Mouse (Mus musculus): Measurements from ENCODE around the gene Spaar. TPM values are rescaled to one million over a fixed set of nuclear protein-coding genes. Genes with fewer than 3 reads are reported as not detected.
A peak's percentile ranks its signal among the peaks of the same experiment; 100 is the strongest.

The Spaar gene
- polyA plus RNA-seq, 1 experiment from 2014 or later: 0.12 TPM

DNA sequence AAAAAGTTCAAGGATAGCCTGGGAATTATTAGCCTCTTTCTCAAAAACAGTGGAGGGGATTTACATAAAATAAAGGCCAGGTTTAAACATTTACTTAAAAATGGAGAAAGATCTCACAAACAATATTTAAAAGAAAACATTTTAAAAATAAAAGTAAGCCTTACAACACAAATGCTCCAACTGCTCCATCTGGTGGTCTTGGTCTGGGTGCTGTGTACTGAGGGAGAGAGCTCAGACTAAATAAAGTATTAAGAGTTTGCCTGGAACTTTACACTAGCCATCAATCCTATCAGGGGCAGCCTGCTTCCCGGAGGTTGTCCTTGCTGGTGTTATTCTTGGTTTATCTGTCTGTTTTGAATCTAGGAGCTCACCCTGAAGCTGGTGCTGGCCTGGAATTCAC, 13.3 kb downstream of the Spaar start:
- POLR2A ChIA-PET: interaction anchor here (0.6 kb wide), 1 partner anchor 292 kb away, joined by 3 read pairs; no protein-coding TSS in a partner anchor
- CTCF ChIA-PET: interaction anchor here (1.4 to 1.6 kb wide), 3 partner anchors 14 to 113 kb away, joined by 3 to 6 read pairs (median 3); partner anchors contain the start of gene Spaar
- no peaks in the 10 kb centered on the region for H3K27me3 ChIP-seq
- in situ Hi-C loops (cut with MboI; ENCODE audit: low pct_unique_long_range_greater_than_20kb): no loop called here
- TF ChIP-seq CTCF (IDR thresholded peaks at IDR 0.05): no peak
- DNase-seq (ENCODE audit: low read depth, low spot score) (no peak), ATAC-seq (no peak)

DNA sequence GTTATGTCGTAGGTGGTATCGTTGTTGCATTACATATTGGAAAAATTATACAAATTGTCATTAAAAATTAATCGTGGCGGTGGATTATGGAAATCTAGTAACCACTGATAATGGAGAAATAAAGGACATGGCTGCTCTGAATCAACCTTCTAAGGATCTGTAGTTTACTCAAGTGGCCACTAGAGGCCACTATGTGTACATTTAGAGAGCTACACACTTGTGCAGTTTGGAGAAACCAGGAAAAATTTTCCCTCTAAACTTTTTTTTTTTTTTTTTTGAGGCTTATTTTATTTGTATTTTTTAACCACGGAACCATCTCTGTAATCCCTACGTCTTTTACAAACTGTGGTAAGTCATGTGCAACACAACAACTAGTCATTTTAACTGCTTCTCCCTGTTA, 15.4 kb downstream of the Spaar start:
- no peaks in the 10 kb centered on the region for H3K27me3 ChIP-seq
- in situ Hi-C loops (cut with MboI; ENCODE audit: low pct_unique_long_range_greater_than_20kb): loop anchor here (5.0 kb wide), 1 partner anchor 122 kb away; no protein-coding TSS in a partner anchor
- CTCF ChIA-PET: interaction anchor here (0.5 to 2.9 kb wide), 7 partner anchors 11 to 130 kb away, joined by 3 to 9 read pairs (median 5); partner anchors contain the start of gene Reck
- ATAC-seq (peak; percentile 51), DNase-seq (ENCODE audit: low read depth, low spot score) (no peak)
- peak; percentile 43 for TF ChIP-seq CTCF (IDR thresholded peaks at IDR 0.05)
- POLR2A ChIA-PET: no interaction called here

DNA sequence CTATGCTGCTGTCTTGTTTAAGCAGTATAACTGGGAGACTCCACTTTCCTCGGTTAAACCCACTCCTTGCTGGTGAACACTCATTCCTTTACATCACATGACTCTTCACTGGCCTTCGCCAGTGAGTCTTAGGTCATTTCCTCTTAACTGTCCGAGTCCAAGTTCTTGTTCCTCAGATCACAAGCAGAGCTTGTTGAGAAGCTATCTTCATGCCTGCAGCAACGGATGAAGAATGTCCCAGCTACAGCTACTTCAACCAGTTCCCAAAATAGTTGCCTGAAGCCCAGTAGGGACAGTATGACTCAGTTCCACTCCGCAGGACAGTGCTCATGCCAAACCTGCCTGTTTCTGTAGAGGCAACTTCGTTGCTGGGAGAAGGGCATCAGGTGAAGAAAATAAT, 27.4 kb downstream of the Spaar start:
- DNase-seq (ENCODE audit: low read depth, low spot score): no peak
- POLR2A ChIA-PET: interaction anchor here (0.7 kb wide), 1 partner anchor 10 kb away, joined by 7 read pairs; no protein-coding TSS in a partner anchor
- in situ Hi-C loops (cut with MboI; ENCODE audit: low pct_unique_long_range_greater_than_20kb): no loop called here

DNA sequence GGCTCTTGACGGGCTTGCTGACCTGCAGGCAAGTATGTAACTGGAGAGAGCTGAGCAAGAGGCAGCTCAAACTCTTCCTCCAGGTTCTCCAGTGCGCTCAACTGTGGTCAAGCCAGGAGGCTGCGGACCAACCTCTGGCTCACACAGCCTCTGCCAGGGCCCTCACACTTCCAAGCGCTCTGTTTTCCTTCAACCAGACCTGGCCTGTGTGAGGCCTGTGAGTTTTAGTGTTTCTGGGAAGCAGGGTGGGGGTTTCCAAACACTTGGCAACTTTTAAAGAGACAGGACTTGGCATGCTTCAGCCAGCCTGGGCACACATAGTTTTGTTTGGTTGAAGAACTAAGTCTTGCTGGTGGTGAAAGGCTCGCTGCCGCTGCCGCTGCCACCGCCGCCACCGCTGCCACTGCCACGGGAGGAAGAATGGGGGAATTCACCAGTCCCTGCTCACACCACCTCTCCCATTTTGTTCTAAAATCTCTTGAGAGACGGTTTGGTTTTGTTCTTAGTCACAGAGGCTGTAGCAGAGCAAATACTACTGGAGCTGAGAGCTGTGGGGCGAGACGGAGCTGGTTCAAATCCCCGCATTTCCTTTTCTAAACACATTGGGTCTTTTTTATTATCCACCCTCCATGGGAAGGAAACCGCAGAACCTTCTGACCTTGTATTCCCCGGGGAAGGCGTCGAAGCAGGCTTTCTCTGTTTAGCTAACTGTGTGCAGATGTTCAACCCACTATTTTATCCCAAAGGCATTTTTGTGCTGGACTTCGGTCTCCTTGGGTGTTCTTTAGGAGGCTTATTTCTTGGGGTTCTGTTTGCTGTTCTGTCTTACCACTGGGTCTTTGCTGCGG, 30.0 kb downstream of the Spaar start:
- no peak for DNase-seq (ENCODE audit: low read depth, low spot score)
- in situ Hi-C loops (cut with MboI; ENCODE audit: low pct_unique_long_range_greater_than_20kb): no loop called here
- ATAC-seq: no peak

More for the DNA sequence above, 27.4 kb downstream of the Spaar start:
- no peaks in the 10 kb centered on the region for H3K27me3 ChIP-seq
- no peak for ATAC-seq
- TF ChIP-seq CTCF (IDR thresholded peaks at IDR 0.05): no peak
- CTCF ChIA-PET: interaction anchor here (0.9 to 1.1 kb wide), 2 partner anchors 11 to 12 kb away, joined by 3 to 5 read pairs; no protein-coding TSS in a partner anchor

DNA sequence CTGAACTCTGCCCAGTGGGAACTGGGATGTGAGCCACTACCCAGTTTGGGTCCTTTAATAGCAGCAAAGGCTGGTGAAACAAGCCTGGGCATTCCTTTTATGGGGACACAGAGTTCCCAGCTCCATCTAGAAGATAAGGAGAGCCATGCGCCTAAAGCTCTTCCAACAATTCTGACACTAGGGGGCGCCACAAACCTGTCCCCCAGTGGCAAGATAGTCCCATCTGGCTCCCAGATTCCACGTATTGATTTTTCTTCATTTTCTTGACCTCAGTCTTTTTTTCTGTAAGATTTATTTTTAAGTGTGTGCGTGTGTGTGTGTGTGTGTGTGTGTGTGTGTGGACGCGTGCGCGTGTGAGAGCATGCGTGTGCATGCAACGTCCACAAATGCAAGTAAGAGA, 30.6 kb downstream of the Spaar start:
- in situ Hi-C loops (cut with MboI; ENCODE audit: low pct_unique_long_range_greater_than_20kb): no loop called here
- ChIA-PET POLR2A (no interaction called here), CTCF (interaction anchor here (2.1 to 2.6 kb wide), 2 partner anchors 10 to 15 kb away, joined by 9 to 10 read pairs; no protein-coding TSS in a partner anchor)
- ATAC-seq (no peak), DNase-seq (ENCODE audit: low read depth, low spot score) (no peak)
- no peak for TF ChIP-seq CTCF (IDR thresholded peaks at IDR 0.05)
- H3K27me3 ChIP-seq: no peaks in the 10 kb centered on the region

More for the DNA sequence above, 30.0 kb downstream of the Spaar start:
- no peaks in the 10 kb centered on the region for H3K27me3 ChIP-seq
- TF ChIP-seq CTCF (IDR thresholded peaks at IDR 0.05): no peak
- ChIA-PET CTCF (interaction anchor here (2.1 to 2.6 kb wide), 2 partner anchors 10 to 14 kb away, joined by 9 to 10 read pairs; no protein-coding TSS in a partner anchor), POLR2A (no interaction called here)

DNA sequence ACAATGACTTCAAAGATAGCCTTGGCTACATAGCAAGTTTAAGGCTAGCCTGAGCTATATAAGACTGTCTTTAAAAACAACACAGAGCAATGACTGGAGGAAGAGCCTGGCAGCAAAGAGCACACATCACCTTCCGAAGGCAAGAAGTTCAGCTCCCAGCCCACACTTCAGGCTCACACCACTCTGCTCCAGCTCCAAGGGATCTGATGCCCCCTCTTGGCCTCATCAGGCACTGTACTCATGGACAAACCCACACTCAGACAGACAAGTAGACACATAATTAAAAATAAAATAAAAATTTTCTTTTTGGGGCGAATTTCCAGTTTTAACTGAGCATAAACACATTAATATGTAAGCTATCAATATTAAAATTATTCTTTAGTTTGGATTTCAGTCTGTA, 31.5 kb downstream of the Spaar start:
- ATAC-seq (no peak), DNase-seq (ENCODE audit: low read depth, low spot score) (no peak)
- H3K27me3 ChIP-seq: no peaks in the 10 kb centered on the region
- CTCF ChIA-PET: interaction anchor here (2.1 kb wide), 1 partner anchor 16 kb away, joined by 9 read pairs; no protein-coding TSS in a partner anchor
- POLR2A ChIA-PET: no interaction called here
- in situ Hi-C loops (cut with MboI; ENCODE audit: low pct_unique_long_range_greater_than_20kb): no loop called here
- peak; percentile 29 for TF ChIP-seq CTCF (IDR thresholded peaks at IDR 0.05)

DNA sequence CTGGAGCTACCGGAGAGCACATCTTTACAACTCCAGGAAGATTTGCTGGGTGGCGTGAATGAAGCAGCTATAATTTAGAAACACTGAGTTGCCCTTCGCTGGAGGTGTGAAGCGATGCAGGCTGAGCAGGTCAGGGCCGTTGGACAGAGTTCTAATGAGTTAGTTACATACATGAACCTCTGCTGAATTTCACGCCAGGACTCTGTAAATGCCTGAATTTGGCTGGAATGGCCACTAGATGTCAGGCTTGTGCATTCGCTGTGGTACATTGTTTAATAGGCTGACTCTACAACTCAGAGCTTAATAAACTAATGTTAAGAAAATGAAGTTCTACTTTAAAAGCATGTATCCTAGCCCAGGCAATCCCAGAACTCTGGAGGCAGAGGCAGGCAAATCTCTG, 33.6 kb downstream of the Spaar start:
- TF ChIP-seq CTCF (IDR thresholded peaks at IDR 0.05): peak; percentile 65
- peak; percentile 54 for ATAC-seq
- no peaks in the 10 kb centered on the region for H3K27me3 ChIP-seq
- ChIA-PET CTCF (interaction anchor here (0.9 to 2.4 kb wide), 10 partner anchors 9 to 109 kb away, joined by 3 to 19 read pairs (median 4); partner anchors contain the start of gene Hrct1), POLR2A (no interaction called here)
- no peak for DNase-seq (ENCODE audit: low read depth, low spot score)
- in situ Hi-C loops (cut with MboI; ENCODE audit: low pct_unique_long_range_greater_than_20kb): no loop called here

DNA sequence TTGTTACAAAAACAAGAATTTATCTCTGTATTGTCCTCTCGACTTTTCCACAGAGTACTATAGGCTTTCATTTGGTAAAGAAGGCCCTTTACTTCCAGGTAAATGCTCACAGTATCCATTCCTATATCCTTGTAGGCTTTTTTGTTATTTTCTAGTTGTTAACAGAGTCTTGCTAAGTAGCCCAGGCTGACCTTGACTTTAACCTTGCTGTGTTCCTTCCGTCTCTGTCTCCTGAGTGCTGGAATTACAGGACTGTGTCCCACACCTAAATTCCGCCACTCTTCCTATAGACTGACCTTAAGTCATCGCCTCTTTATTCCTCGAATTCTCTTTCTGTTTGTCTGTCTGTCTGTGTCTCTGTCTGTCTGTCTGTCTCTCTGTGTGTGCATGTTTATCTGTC, 38.5 kb downstream of the Spaar start:
- in situ Hi-C loops (cut with MboI; ENCODE audit: low pct_unique_long_range_greater_than_20kb): no loop called here
- DNase-seq (ENCODE audit: low read depth, low spot score): no peak
- TF ChIP-seq CTCF (IDR thresholded peaks at IDR 0.05): no peak
- no peak for ATAC-seq
- peaks cover 15% of the 10 kb centered on the region for H3K27me3 ChIP-seq
- CTCF ChIA-PET: interaction anchor here (1.0 kb wide), 1 partner anchor 11 kb away, joined by 3 read pairs; no protein-coding TSS in a partner anchor
- POLR2A ChIA-PET: no interaction called here

DNA sequence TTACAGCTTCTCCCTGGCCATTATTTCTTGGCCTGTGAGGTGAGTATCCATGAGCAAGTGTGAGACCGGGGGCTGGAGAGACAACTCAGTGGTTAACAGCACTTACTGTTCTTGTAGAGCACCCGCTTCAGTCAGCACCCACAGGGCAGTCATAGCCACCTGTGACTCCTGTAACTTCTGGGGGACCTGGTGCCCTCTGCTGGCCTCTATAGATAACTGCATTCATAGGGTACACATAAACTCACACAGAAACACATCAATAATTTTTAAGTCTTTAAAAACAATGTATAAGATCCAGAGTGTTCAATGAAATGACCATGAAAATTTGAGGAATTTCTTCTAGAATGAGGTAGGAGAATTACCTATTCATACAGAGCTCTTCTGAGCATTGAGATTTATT, 39.5 kb downstream of the Spaar start:
- in situ Hi-C loops (cut with MboI; ENCODE audit: low pct_unique_long_range_greater_than_20kb): no loop called here
- H3K27me3 ChIP-seq: peaks cover 23% of the 10 kb centered on the region
- ChIA-PET POLR2A (no interaction called here), CTCF (interaction anchor here (0.9 to 1.2 kb wide), 2 partner anchors 11 to 391 kb away, joined by 3 read pairs; no protein-coding TSS in a partner anchor)
- no peak for TF ChIP-seq CTCF (IDR thresholded peaks at IDR 0.05)
- ATAC-seq (no peak), DNase-seq (ENCODE audit: low read depth, low spot score) (no peak)

DNA sequence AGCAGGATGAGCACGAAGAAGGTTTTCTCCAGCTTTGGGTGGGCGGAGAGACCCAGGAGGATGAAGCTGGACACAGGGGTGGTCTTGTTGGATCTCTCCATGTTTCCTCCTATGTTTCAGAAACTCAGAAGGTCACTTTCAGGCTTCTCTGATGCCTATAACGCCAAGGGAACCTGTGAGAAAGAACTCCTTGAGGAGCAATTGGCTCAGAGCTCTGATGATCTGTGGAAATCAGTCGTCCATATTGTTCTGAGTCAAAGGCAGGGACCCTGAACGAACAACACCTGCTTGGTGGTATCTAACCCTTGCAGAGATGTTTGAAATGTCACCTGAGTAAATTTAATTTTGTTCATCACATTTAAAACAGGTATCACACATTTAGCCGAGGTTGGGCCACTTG, 41.1 kb downstream of the Spaar start, which contains the start of gene Olfr159:
Gene Olfr159 (minus strand): TSS at position 101 of the 400 bp plus-strand sequence.
- DNase-seq (ENCODE audit: low read depth, low spot score): no peak
- ChIA-PET POLR2A (no interaction called here), CTCF (no interaction called here)
- TF ChIP-seq CTCF (IDR thresholded peaks at IDR 0.05): no peak
- peaks cover 32% of the 10 kb centered on the region for H3K27me3 ChIP-seq
- no peak for ATAC-seq
- in situ Hi-C loops (cut with MboI; ENCODE audit: low pct_unique_long_range_greater_than_20kb): loop anchor here (5.0 kb wide), 1 partner anchor 101 kb away; no protein-coding TSS in a partner anchor
